Mouse (Mus musculus): ENCODE results near the gene Ltb4r1.

Ltb4r1 gene

GRCm38 (mm10) chr14:55747051-55747847, 18.5 kb upstream of the Ltb4r1 start:
- DNase-seq, result no peak

DNA sequence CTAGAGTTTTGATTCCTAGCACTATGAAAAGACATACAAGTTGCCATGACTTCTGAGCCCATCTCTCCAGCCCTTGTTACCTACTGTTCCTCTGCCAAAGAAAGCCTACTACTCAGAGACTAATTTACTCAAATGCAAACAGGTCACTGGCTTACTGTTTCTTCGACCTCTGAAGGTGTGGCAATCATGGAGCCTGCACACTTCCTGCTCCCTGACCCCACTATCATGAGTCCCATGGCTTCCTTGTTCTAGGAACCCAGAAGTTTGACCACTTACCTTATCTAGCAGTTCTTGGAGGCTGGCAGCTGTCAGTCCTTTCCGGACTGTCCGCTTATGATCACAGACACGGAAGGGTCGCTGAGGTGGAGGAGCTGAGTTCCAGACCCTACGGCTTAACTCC, 8.2 kb upstream of the Ltb4r1 start:
- DNase-seq, result no peak

DNA sequence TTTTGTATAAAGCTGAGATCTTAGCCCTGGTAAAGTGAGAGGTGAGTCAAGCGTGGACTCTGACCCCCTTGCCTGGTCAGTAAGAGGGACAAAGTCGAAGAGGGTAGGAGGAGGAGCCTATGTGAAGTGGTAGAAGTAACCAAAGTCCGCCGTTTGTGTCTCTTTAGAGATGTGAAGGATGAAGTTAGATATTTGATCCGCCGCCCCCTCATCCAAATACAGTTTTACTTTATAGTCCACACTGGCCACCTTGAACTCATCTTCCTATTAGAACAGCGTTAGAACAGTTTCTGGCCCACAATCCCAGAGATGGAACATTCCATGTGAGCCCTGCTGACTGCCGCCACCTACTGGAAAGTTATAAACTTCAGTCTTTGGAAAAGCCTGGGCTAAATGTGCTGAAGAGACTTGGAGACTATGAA, 7.4 kb upstream of the Ltb4r1 start, which contains the start of gene Cideb:
Cideb (minus strand) TSS at position 96 of the 422 bp plus-strand sequence.
- DNase-seq, result peak; percentile 76 to 87

DNA sequence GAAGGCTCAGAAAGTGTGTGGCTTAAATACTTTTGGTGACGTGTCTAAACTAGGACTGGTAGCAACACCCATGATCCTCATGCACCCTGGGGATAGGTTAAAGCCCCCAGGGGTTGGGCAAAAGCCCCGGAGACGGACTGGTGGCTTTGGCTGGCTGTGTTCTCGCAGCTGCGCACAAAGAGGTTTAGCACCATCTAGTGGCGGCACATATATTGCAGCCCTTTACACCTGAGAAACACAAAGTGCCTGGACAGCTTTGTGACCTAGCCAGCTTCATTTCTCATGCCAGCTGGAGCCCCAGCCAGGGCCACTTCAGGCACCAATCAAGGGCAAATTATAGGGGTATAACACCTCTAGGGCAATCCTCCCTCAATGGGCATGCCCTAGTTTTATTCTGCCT, 5.6 kb upstream of the Ltb4r1 start:
- DNase-seq, result peak; percentile 91 to 96

- no peak for DNase-seq
These were observed 4.6 kb upstream of the Ltb4r1 start, which contains the start of gene Ltb4r2 for GRCm38 (mm10) chr14:55761163-55761562. TSS of gene Ltb4r2 (plus strand) at chr14:55761428.

DNA sequence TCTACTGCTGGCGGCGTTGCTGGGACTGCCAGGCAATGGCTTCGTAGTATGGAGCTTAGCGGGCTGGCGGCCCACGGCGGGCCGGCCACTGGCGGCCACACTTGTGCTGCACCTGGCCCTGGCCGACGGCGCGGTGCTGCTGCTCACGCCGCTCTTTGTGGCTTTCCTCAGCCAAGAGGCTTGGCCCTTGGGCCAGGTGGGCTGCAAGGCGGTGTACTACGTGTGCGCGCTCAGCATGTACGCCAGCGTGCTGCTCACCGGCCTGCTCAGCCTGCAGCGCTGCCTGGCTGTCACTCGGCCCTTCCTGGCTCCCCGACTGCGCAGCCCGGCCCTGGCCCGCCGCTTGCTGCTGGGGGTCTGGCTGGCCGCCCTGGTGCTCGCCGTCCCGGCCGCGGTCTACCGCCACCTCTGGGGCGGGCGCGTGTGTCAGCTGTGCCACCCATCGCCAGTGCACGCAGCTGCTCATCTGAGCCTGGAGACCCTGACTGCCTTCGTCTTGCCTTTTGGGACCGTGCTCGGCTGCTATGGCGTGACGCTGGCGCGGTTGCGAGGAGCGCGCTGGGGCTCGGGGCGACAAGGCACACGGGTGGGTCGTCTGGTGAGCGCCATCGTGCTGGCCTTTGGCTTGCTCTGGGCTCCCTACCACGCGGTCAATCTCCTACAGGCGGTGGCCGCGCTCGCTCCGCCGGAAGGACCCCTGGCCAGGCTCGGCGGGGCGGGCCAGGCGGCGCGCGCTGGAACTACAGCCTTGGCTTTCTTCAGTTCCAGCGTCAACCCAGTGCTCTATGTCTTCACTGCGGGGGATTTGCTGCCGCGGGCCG, 3.6 kb upstream of the Ltb4r1 start:
- DNase-seq, result peak; percentile 41 to 74

GRCm38 (mm10) chr14:55763166-55763565, 2.6 kb upstream of the Ltb4r1 start:
- no peak for DNase-seq

DNA sequence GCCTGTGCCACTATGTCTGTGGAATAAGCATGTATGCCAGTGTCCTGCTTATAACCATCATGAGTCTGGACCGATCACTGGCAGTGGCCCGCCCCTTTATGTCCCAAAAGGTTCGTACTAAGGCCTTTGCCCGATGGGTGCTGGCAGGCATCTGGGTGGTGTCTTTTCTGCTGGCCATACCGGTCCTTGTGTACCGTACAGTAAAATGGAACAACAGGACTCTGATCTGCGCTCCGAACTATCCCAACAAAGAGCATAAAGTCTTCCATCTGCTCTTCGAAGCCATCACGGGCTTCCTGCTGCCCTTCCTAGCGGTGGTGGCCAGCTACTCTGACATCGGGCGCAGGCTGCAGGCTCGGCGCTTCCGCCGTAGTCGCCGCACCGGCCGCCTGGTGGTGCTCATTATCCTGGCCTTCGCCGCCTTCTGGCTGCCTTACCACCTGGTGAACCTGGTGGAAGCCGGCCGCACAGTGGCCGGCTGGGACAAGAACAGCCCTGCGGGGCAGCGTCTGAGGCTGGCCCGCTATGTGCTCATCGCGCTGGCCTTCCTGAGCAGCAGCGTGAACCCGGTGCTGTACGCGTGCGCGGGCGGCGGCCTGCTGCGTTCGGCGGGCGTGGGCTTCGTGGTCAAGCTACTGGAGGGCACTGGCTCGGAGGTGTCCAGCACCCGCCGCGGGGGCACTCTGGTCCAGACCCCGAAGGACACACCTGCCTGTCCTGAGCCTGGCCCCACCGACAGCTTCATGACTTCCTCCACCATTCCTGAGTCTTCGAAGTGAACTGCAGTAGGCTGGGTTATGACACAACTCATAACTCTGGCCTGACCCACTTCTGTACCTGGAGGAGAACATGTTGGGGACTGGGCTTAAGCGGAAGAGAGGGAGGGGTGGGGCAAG, 2.0 kb downstream of the Ltb4r1 start:
- DNase-seq, result peak; percentile 76 to 87

- DNase-seq, result no peak
These were observed 2.8 kb downstream of the Ltb4r1 start for GRCm38 (mm10) chr14:55768555-55768954.

DNA sequence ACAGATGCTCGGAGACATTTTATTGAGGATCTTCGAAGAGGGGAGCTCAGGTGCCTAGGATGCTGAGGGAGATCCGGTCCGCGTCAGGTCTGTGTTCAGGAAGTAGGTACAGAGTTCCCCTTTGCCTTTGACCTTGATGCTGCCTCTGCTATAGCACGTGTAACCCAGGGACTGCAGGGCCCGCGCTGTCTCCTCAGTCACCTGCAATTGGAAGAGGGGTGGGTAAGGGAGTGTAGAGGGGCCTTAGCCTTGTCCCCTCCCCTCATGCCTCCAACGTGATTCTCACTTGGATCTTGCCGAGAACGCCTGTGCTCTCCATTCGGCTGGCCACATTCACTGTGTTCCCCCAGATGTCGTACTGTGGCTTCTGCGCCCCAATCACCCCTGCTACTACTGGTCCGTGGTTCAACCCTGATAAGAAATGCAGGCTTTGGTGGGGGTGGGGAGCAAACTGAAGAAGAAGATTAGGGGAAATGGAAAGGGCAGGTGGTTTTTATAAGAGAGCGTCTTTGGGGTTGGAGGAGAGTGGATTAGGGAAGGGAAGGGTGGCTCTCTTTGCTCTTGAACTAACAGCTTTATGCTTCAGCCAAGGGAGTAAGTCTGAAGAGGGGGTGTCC, 3.4 kb downstream of the Ltb4r1 start:
- no peak for DNase-seq

GRCm38 (mm10) chr14:55776711-55777110, 10.9 kb downstream of the Ltb4r1 start:
- DNase-seq, result peak in 1 of 2 experiments; percentile 29

DNA sequence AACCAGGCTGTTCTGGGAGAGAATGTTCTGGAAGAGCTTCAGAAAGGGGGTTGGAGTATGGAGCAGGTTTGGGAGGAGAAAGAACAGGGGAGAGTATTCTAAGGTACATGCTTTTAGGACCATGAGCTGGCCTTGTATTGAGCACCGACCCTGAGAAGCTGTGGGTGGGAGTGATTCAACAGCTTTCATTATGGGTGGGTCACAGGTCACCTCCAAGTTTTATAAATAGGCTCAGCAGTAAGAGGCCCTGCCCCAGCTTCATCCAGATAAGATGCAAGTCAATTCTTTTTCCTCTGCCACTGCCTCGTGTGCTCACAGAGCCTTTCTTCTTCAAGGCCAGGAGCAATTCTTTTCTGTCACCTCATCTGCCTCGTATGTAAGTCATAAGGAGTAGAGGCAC, 11.4 kb downstream of the Ltb4r1 start:
- peak in 1 of 2 experiments; percentile 9 for DNase-seq

DNA sequence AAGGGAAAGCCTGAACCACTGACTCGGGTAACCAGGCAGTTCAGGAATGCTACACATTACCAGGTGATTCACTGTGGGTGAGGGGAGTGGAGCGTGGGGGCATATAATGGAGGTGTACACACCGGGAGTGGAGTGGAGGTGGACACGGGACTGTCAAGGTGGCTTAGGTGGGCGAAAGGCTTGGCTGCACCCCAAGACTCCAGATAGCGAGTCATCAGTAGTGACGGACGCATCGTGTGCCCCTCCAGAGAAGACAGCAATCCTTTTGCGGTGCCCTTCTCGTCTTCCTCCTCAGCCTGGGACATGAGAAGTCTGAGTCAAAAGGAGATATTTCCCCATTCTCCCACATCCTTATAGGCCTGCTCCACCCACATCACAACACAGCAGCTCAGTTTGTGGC, 12.0 kb downstream of the Ltb4r1 start:
- DNase-seq, result peak in 1 of 2 experiments; percentile 31

DNA sequence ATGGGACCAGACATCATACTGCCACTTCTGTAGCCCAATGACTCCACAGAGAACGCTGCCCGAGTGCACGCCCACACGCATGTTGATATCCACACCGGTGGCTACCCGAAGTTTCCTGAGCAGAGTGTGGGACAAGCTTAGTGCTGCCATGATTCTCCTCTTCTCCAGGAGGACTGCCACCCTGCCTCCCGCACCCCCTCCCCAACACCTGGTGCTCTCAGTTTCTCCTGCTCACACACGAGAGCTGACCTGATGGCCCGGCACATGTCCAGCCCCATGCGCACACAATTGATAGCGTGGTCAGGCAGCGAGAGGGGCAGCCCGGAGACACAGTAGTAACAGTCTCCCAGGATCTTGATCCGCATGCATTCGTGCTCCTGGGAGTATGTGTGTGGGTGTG, 12.9 kb downstream of the Ltb4r1 start:
- peak in 1 of 2 experiments; percentile 23 for DNase-seq

GRCm38 (mm10) chr14:55779656-55780055, 13.9 kb downstream of the Ltb4r1 start:
- peak in 1 of 2 experiments; percentile 31 for DNase-seq

GRCm38 (mm10) chr14:55780736-55781135, 15.0 kb downstream of the Ltb4r1 start:
- no peak for DNase-seq

DNA sequence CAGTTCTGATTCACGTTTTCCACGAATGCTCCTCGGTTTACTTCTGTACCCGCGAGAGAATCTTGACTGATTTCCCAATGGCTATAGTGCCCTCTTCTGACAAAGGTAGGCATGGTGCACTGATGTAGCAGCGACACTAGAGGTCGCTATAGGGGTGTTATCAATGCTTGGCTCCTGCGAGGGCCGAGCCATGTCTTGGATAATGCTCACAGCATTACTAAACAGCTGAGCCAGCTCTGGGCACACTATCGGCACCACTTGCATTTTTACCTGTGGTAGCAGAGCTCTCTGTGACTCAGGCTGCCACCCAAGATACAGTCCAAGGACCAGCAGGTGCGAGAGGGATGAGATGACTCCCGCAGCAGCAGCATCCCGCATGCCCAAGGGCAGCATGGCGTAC, 15.5 kb downstream of the Ltb4r1 start:
- DNase-seq, result peak; percentile 69 to 79

DNA sequence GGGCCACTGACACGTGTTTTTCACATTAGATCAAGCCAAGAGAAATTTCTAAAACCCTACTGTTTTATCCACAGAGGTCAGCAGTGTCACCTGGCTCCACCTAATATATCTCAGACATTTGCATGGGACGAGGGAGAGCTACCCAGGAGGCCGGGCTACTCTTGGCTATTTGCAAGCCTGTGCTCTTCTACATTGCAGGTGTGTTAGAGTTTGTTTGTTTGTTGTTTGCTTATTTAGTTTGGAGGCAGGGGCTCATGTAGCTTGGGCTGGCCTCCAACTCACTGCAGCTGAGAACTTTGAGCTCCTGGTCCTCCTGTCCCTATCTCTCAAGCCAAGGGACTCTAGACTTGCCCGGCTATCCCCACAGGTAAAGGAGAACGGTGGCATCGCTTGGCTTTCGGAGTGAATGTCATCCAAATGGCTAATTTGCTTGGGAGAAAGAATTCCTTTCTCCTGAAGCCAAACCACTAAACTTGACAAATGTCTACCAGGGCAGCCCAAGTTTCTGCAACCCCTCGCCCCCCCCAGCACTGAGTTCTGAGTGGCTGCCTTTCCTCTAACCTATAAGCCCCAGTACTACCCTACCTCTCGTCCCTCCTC, 16.7 kb downstream of the Ltb4r1 start:
- DNase-seq, result peak; percentile 9 to 19

DNA sequence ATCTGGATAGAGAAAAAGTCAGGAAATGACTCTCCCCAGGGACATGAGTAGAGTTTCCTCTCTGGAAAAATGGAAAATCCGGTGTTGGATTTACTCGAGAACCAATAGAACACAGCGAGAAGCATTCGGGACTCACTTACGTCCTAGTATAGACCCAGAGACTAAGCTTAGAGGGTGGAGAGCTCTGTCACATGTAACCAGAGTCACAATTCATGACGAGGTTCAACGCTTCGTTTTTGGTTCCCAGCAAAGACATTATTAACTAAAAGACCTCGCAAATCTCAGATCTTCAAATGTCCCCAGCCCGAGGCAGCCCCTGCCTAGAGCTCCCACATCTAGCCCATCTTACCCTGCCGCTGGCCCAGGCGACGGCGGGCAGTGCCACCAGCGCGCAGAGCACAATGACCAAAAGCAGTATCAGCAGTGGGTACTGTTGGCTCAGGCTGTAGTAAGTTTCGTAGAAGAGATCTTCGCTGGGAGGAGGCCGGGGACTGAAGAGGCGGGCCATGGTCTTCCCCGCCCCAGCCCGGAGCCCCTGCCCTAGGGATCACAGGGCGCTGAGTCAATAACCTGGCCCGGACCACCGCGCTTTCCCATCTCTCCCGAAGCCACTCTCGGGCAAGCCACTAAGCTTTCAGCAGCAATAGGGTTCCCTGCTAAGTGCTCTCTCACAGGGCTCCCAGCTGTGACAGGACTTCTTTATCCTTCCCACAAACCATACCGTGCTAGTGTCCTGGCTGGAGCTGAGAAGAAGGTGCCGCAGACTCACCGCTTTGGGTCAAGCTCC, 17.6 kb downstream of the Ltb4r1 start:
- peak; percentile 36 to 42 for DNase-seq

DNA sequence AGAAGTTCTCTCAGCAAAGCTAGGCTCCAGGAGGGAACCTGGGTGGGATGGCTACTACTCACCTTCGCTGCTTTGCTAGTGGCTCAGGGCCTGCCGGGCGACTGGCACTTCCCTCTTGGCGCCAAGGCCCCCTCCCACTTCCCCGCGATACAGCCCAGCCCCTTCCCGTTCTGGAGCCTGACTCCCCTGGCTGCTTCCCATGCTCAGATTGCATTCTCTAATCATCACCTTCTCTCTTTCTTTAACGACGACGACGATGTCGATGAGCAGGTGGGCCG, 18.1 kb downstream of the Ltb4r1 start, which contains the start of gene Adcy4:
Adcy4 (minus strand) TSS at position 138 of the 278 bp plus-strand sequence.
- DNase-seq, result peak; percentile 37 to 66

GRCm38 (mm10) chr14:55785195-55785594, 19.4 kb downstream of the Ltb4r1 start:
- peak; percentile 13 to 33 for DNase-seq
